Mouse (Mus musculus): ENCODE measurements around the gene Ehd2.

The Ehd2 gene

GRCm38 (mm10) chr7:15906602-15907001 is 60.8 kb downstream of the Ehd2 start:
- DNase-seq: no peak

DNA sequence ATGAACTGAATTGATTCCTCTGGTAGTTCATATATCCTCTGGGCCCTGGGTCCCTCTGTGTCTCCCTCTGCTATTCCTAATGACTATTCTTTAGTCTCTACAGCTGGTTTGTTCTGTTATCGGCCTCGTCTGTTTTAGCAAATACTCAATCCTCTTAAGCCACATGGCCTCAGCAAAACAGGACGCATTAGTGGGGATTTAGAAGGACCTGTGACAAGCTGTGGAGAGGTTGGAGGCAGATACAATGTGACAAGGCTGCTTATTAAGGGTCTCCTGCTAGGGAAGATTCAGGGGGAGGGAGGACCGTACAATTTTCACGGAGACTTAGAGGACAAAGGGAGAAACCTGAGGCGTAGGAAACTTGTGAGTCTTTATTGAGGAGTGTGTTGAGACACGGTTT is 61.5 kb downstream of the Ehd2 start:
- no peak for DNase-seq

DNA sequence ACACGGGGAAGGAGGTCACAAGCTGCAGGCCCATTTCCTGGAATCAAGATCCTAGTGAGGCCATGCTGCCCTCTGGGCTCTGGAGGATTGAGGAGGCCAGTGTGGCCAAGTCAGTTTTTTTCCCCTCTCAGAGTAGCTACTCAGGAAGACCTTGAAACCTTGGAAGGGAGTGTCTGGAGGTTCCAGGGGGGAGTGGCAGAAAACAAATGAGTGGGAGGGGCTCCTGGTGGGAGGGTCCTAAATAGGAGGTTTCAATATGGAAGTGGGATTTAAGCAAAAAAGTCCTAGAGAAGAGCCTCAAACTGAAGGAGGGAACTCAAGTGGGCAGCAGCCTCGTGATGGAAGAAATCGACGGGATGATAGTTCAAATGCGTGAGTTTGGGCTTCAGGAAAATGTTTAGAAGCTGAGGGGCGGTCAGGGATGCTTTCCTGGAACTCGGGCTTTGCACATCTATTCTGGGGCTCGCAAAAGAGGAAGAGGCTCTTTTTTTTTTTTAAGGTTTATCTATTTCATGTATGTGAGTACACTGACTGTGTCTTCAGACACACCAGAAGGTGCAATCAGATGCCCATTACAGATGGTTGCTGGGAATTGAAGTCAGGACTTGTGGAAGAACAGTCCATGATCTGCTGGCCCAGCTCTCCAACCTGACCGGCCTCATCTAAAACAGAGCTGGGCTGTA is 65.9 kb downstream of the Ehd2 start:
- no peak for DNase-seq

Measured in thymus, postnatal 4 days (tissue).